Mouse (Mus musculus) heart, adult 8-10 months (tissue): Measurements from ENCODE around the gene Atg2a. TPM values are rescaled to one million over a fixed set of nuclear protein-coding genes. Genes with fewer than 3 reads are reported as not detected.

Experiments
- DNase-seq: peaks from one replicate; pipeline ENCODE4 v3.0.0; 2022; ENCODE audit warnings: low spot score
- total RNA-seq, 4 experiments: library from RNA; stranded (reverse); gene quantifications; 2 replicates each; pipeline ENCODE4 v1.2.4; 2022

Gene Atg2a
- 10 to 100 TPM; 22.3 to 28.0 (median 25.8) TPM for total RNA-seq

GRCm38 (mm10) chr19:6241274-6242107, at the start of gene Atg2a:
Gene Atg2a (plus strand): TSS chr19:6241668.
- peak; percentile 99 for DNase-seq

- no peak for DNase-seq
These were observed 37.2 kb upstream of the Atg2a start for GRCm38 (mm10) chr19:6204265-6204664.

- no peak for DNase-seq
These were observed 34.8 kb upstream of the Atg2a start for GRCm38 (mm10) chr19:6206716-6207115.

GRCm38 (mm10) chr19:6216046-6216705, 25.3 kb upstream of the Atg2a start:
- DNase-seq, result no peak

- DNase-seq, result no peak
These were observed 22.9 kb upstream of the Atg2a start for GRCm38 (mm10) chr19:6218606-6219005.

- DNase-seq, result no peak
These were observed 15.3 kb upstream of the Atg2a start, which contains the start of gene Gpha2 for GRCm38 (mm10) chr19:6226135-6226534. Gene Gpha2 (plus strand): TSS chr19:6226380.

GRCm38 (mm10) chr19:6226763-6227162, 14.7 kb upstream of the Atg2a start:
- no peak for DNase-seq

GRCm38 (mm10) chr19:6227864-6228263, 13.6 kb upstream of the Atg2a start:
- DNase-seq, result no peak

GRCm38 (mm10) chr19:6230411-6230810, 11.1 kb upstream of the Atg2a start:
- DNase-seq, result no peak

- no peak for DNase-seq
These were observed 10.4 kb upstream of the Atg2a start for GRCm38 (mm10) chr19:6231036-6231435.

- no peak for DNase-seq
These were observed 7.8 kb upstream of the Atg2a start for GRCm38 (mm10) chr19:6233647-6234046.

- DNase-seq, result no peak
These were observed 7.0 kb upstream of the Atg2a start for GRCm38 (mm10) chr19:6234337-6235083.

- peak; percentile 95 for DNase-seq
These were observed 6.1 kb upstream of the Atg2a start, which contains the start of gene Ppp2r5b for GRCm38 (mm10) chr19:6235084-6236052. Gene Ppp2r5b (minus strand): TSS chr19:6235872.

- DNase-seq, result peak; percentile 93
These were observed 5.4 kb upstream of the Atg2a start for GRCm38 (mm10) chr19:6236053-6236441.

GRCm38 (mm10) chr19:6236842-6237241, 4.6 kb upstream of the Atg2a start:
- DNase-seq, result no peak

- DNase-seq, result no peak
These were observed 2.7 kb upstream of the Atg2a start for GRCm38 (mm10) chr19:6238740-6239139.

GRCm38 (mm10) chr19:6240136-6240535, 1.3 kb upstream of the Atg2a start:
- no peak for DNase-seq

- no peak for DNase-seq
These were observed 743 bp upstream of the Atg2a start for GRCm38 (mm10) chr19:6240725-6241124.

GRCm38 (mm10) chr19:6242281-6242680, 813 bp downstream of the Atg2a start:
- no peak for DNase-seq

GRCm38 (mm10) chr19:6243226-6243625, 1.8 kb downstream of the Atg2a start:
- DNase-seq, result no peak

GRCm38 (mm10) chr19:6245806-6246205, 4.3 kb downstream of the Atg2a start:
- DNase-seq, result no peak
